Mouse (Mus musculus): ENCODE data around the gene Ephb6. TPM values are rescaled to one million over a fixed set of nuclear protein-coding genes. Genes with fewer than 3 reads are reported as not detected.
A peak's percentile ranks its signal among the peaks of the same experiment; 100 is the strongest.
"Not testable (repeated sequence)": the region's sequence is repeated elsewhere in the genome, so short reads cannot be mapped to it uniquely, and the experiment has no call there.

Ephb6 gene
- polyA plus RNA-seq (2015; fragmentation: Nextera tagmentation; extraction: Ambion mirVana), result 7.7 and 9.8 TPM in 2 replicates

- peak; percentile 98 for ATAC-seq
- Histone ChIP-seq H3K9me3 (no peaks in the 10 kb centered on the region), H3K36me3 (no peaks in the 10 kb centered on the region), H3K27me3 (replicated peaks) (0 out of 2 replicates have a peak, but pooled peaks cover 3% of the 10 kb centered on the region), H3K4me3 (replicated peaks) (peak within 1 kb of the TSS; percentile 82), H3K4me2 (replicated peaks) (peak within 1 kb of the TSS; percentile 87), H3K27ac (peak within 1 kb of the TSS; percentile 86), H3K4me1 (replicated peaks) (0 out of 2 replicates have a peak, but pooled peaks cover 9% of the 10 kb centered on the region), H3K9ac (peak within 1 kb of the TSS; percentile 76)
- 0% methylated on average over 67 of the region's 68 CpGs for WGBS
Observed at GRCm38 (mm10) chr6:41605061-41605793, at the start of gene Ephb6. Ephb6 (plus strand) TSS chr6:41605482.

GRCm38 (mm10) chr6:41556389-41556788 lies 48.9 kb upstream of the Ephb6 start:
- ATAC-seq, result no peak

DNA sequence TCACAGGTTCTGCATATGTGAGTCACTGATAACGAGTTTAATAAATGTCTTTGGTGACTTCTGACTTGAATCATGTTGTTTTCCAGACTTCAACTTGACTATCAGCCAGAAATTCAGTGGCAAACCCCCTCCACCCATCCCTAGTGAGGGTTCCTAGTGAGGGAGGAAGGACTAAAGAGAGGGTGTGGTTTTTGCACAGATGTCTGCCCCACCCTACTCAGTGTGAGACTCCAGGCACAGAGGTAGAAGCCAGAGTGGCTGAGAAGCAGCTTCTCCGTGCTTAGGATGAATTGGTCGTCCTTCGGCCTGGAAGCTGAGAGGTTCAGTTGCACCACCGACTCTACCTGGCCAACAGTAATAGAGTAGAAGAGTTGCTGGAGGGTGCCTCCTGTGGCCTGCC lies 47.8 kb upstream of the Ephb6 start:
- no peak for ATAC-seq
- 76% methylated on average over 5 of the region's 5 CpGs for WGBS
- H3K9ac ChIP-seq, result no peak overlapping the region
- H3K36me3 ChIP-seq, result no peaks in the 10 kb centered on the region
- H3K27ac ChIP-seq, result no peak overlapping the region
- H3K27me3 ChIP-seq (replicated peaks), result no peaks in the 10 kb centered on the region
- H3K4me1 ChIP-seq (replicated peaks), result no peaks in the 10 kb centered on the region
- no peaks in the 10 kb centered on the region for H3K9me3 ChIP-seq
- H3K4me3 ChIP-seq (replicated peaks), result no peak overlapping the region
- H3K4me2 ChIP-seq (replicated peaks), result no peak overlapping the region

More at GRCm38 (mm10) chr6:41556389-41556788, 48.9 kb upstream of the Ephb6 start:
- no peaks in the 10 kb centered on the region for H3K27me3 ChIP-seq (replicated peaks)
- H3K9ac ChIP-seq, result no peak overlapping the region
- H3K4me1 ChIP-seq (replicated peaks), result no peaks in the 10 kb centered on the region
- no peak overlapping the region for H3K4me3 ChIP-seq (replicated peaks)
- no peaks in the 10 kb centered on the region for H3K9me3 ChIP-seq
- no peaks in the 10 kb centered on the region for H3K36me3 ChIP-seq
- no peak overlapping the region for H3K27ac ChIP-seq
- H3K4me2 ChIP-seq (replicated peaks), result no peak overlapping the region

DNA sequence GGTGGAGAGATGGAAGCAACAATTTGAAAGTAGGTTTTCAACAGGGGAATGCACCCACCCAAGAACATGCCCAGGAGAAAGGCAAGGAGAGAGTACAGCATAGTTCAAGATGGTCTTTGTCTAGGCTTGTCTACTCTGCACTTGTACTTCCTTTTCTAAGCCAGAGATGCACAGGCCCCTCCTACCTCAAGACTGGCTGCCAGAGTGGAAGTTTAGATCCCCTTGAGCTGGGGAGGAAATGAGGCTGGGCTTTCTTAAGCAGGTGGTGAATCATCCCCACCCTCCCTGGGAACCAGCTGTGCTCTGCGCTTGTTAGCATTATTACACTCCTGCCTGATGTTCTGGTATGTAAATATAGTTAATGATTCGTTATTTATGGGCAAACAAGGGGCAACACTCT lies 47.0 kb upstream of the Ephb6 start:
- WGBS, result 34% methylated on average over 2 of the region's 2 CpGs
- Histone ChIP-seq H3K27me3 (replicated peaks) (no peaks in the 10 kb centered on the region), H3K4me3 (replicated peaks) (no peak overlapping the region), H3K9ac (no peak overlapping the region), H3K4me2 (replicated peaks) (no peak overlapping the region), H3K9me3 (no peaks in the 10 kb centered on the region), H3K27ac (no peak overlapping the region), H3K36me3 (no peaks in the 10 kb centered on the region), H3K4me1 (replicated peaks) (no peaks in the 10 kb centered on the region)
- no peak for ATAC-seq

- H3K27ac ChIP-seq, result no peak overlapping the region
- H3K36me3 ChIP-seq, result no peaks in the 10 kb centered on the region
- H3K4me2 ChIP-seq (replicated peaks), result no peak overlapping the region
- no peak overlapping the region for H3K9ac ChIP-seq
- H3K27me3 ChIP-seq (replicated peaks), result no peaks in the 10 kb centered on the region
- no peaks in the 10 kb centered on the region for H3K9me3 ChIP-seq
- no peaks in the 10 kb centered on the region for H3K4me1 ChIP-seq (replicated peaks)
- no peak for ATAC-seq
- 63% methylated on average over 3 of the region's 3 CpGs for WGBS
- no peak overlapping the region for H3K4me3 ChIP-seq (replicated peaks)
Observed at GRCm38 (mm10) chr6:41559331-41559730, 46.0 kb upstream of the Ephb6 start.

GRCm38 (mm10) chr6:41560273-41560672 lies 45.0 kb upstream of the Ephb6 start:
- Histone ChIP-seq H3K36me3 (no peaks in the 10 kb centered on the region), H3K27me3 (replicated peaks) (no peaks in the 10 kb centered on the region), H3K4me2 (replicated peaks) (no peak overlapping the region), H3K9me3 (no peaks in the 10 kb centered on the region), H3K27ac (no peak overlapping the region), H3K4me3 (replicated peaks) (no peak overlapping the region), H3K9ac (no peak overlapping the region), H3K4me1 (replicated peaks) (no peaks in the 10 kb centered on the region)
- ATAC-seq, result no peak
- 79% methylated on average over 2 of the region's 2 CpGs for WGBS

DNA sequence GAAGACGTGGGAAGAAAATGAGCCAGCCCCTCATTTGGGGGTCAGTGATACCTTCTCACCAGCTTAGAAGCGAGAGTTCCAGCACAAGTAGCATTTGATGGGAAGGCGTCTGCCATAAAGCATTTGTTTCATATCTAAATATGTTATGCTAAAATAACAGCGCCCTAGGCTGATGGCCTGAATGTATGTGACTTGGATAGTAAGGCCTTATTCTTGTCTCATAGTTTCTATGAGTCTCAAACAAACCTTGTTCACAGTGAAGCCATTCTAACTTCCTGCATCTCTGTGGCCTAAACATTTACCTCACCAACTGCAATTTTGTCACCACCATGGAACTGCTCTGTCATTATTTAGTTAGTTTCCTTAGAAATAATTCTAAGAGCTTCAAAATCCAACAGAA lies 42.7 kb upstream of the Ephb6 start:
- ATAC-seq, result no peak
- Histone ChIP-seq H3K9me3 (no peaks in the 10 kb centered on the region), H3K27me3 (replicated peaks) (no peaks in the 10 kb centered on the region), H3K4me3 (replicated peaks) (no peak overlapping the region), H3K4me1 (replicated peaks) (no peaks in the 10 kb centered on the region), H3K27ac (no peak overlapping the region), H3K36me3 (no peaks in the 10 kb centered on the region), H3K4me2 (replicated peaks) (no peak overlapping the region), H3K9ac (no peak overlapping the region)
- WGBS, result 88% methylated on average over 4 of the region's 4 CpGs

- H3K4me1 ChIP-seq (replicated peaks); H3K4me2 ChIP-seq (replicated peaks); H3K27me3 ChIP-seq (replicated peaks); ATAC-seq; H3K9ac ChIP-seq; H3K9me3 ChIP-seq; H3K36me3 ChIP-seq; H3K27ac ChIP-seq; H3K4me3 ChIP-seq (replicated peaks): not testable (repeated sequence)
- WGBS, result 55% methylated on average over 6 of the region's 23 CpGs
Observed at GRCm38 (mm10) chr6:41563104-41563951, 42.0 kb upstream of the Ephb6 start.

- H3K9me3 ChIP-seq, result no peaks in the 10 kb centered on the region
- H3K27me3 ChIP-seq (replicated peaks), result no peaks in the 10 kb centered on the region
- H3K4me1 ChIP-seq (replicated peaks), result no peaks in the 10 kb centered on the region
- ATAC-seq, result no peak
- H3K36me3 ChIP-seq, result no peaks in the 10 kb centered on the region
- H3K4me2 ChIP-seq (replicated peaks), result no peak overlapping the region
- 70% methylated on average over 1 of the region's 1 CpGs for WGBS
- H3K4me3 ChIP-seq (replicated peaks), result no peak overlapping the region
- no peak overlapping the region for H3K27ac ChIP-seq
- H3K9ac ChIP-seq, result no peak overlapping the region
Observed at GRCm38 (mm10) chr6:41565261-41565660, 40.0 kb upstream of the Ephb6 start.

DNA sequence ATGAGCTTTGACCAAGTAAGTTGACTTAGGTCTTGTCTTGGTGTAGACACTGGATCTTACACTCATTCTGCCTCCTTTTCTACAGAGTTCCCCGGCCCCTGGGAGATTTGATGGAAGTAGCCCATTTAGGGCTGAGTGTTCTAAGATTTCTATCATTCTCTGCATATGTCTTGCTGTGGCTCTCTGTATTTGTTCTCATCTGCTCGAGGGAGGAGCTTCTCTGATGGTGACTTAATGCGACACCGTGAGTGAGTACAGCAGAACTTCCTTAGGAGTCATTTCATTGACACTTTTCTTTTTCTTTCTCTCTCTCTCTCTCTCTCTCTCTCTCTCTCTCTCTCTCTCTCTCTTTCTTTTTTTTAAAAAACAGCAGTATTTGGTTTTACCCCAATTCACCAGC lies 38.3 kb upstream of the Ephb6 start:
- ATAC-seq, result no peak
- Histone ChIP-seq H3K4me1 (replicated peaks) (no peaks in the 10 kb centered on the region), H3K4me2 (replicated peaks) (no peak overlapping the region), H3K27me3 (replicated peaks) (no peaks in the 10 kb centered on the region), H3K4me3 (replicated peaks) (no peak overlapping the region), H3K9me3 (no peaks in the 10 kb centered on the region), H3K36me3 (no peaks in the 10 kb centered on the region), H3K27ac (no peak overlapping the region), H3K9ac (no peak overlapping the region)
- WGBS, result 84% methylated on average over 4 of the region's 4 CpGs

- H3K4me3 ChIP-seq (replicated peaks), result no peak overlapping the region
- no peak overlapping the region for H3K4me2 ChIP-seq (replicated peaks)
- ATAC-seq, result no peak
- no peaks in the 10 kb centered on the region for H3K36me3 ChIP-seq
- H3K9ac ChIP-seq, result no peak overlapping the region
- H3K27ac ChIP-seq, result no peak overlapping the region
- 80% methylated on average over 3 of the region's 3 CpGs for WGBS
- H3K9me3 ChIP-seq, result no peaks in the 10 kb centered on the region
- H3K27me3 ChIP-seq (replicated peaks), result no peaks in the 10 kb centered on the region
- H3K4me1 ChIP-seq (replicated peaks), result no peaks in the 10 kb centered on the region
Observed at GRCm38 (mm10) chr6:41569078-41569477, 36.2 kb upstream of the Ephb6 start.

DNA sequence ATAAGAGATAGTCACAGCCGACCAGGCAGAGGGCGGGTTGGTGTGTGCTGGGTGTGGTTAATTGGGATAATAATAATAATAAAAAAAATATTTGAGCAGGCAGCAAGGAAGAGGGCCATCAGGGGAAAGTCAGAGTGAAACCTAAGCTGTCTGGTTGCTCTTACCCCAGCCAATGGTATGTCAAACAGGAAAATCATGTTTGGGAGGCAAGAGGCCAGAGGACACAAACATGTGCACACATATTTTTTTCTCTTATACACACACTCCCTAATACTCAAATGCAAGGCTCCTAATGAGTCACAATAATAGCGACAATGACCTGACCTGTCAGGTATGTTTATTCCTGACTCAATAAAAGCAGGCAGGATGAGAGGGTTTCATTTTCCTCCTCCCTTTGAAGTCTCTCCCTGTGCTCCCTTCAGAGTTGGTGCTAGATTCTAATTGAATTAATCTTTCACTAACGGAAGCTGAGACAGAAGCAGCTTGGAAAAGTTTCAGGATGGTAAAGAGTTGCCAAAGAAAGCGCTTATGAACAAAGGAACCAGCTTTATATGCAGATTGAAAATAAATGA lies 28.7 kb upstream of the Ephb6 start:
- H3K27ac ChIP-seq, result no peak overlapping the region
- no peaks in the 10 kb centered on the region for H3K4me1 ChIP-seq (replicated peaks)
- H3K4me3 ChIP-seq (replicated peaks), result no peak overlapping the region
- H3K4me2 ChIP-seq (replicated peaks), result no peak overlapping the region
- H3K9ac ChIP-seq, result no peak overlapping the region
- H3K36me3 ChIP-seq, result no peaks in the 10 kb centered on the region
- no peaks in the 10 kb centered on the region for H3K9me3 ChIP-seq
- peak; percentile 28; the same call in 1 of the 2 replicates for ATAC-seq
- H3K27me3 ChIP-seq (replicated peaks), result no peaks in the 10 kb centered on the region
- 45% methylated on average over 5 of the region's 5 CpGs for WGBS
